Mouse (Mus musculus): ENCODE results near the gene Tjap1.

The Tjap1 gene

GRCm38 (mm10) chr17:46252571-46253451, 30.0 kb downstream of the Tjap1 start:
- DNase-seq, result no peak

- DNase-seq, result no peak
These were observed 31.7 kb downstream of the Tjap1 start for GRCm38 (mm10) chr17:46251174-46251573.

GRCm38 (mm10) chr17:46248189-46248522, 34.7 kb downstream of the Tjap1 start:
- DNase-seq, result no peak

- DNase-seq, result peak; percentile 91
These were observed 35.2 kb downstream of the Tjap1 start, which contains the start of the genes Polr1c and Yipf3 for GRCm38 (mm10) chr17:46247512-46248188. Polr1c (minus strand) TSS chr17:46248054. Yipf3 (plus strand) TSS chr17:46248080.

- no peak for DNase-seq
These were observed 38.2 kb downstream of the Tjap1 start for GRCm38 (mm10) chr17:46244579-46244978.

- no peak for DNase-seq
These were observed 39.2 kb downstream of the Tjap1 start for GRCm38 (mm10) chr17:46243624-46244023.

GRCm38 (mm10) chr17:46242993-46243392, 39.8 kb downstream of the Tjap1 start:
- no peak for DNase-seq

GRCm38 (mm10) chr17:46242274-46242673, 40.6 kb downstream of the Tjap1 start:
- no peak for DNase-seq

GRCm38 (mm10) chr17:46241471-46241870, 41.4 kb downstream of the Tjap1 start:
- DNase-seq, result no peak

GRCm38 (mm10) chr17:46239516-46240114, 43.2 kb downstream of the Tjap1 start:
- DNase-seq, result no peak

GRCm38 (mm10) chr17:46237480-46237879, 45.3 kb downstream of the Tjap1 start:
- DNase-seq, result no peak

GRCm38 (mm10) chr17:46237079-46237478, 45.7 kb downstream of the Tjap1 start:
- DNase-seq, result no peak

GRCm38 (mm10) chr17:46236067-46236466, 46.8 kb downstream of the Tjap1 start:
- DNase-seq, result no peak

GRCm38 (mm10) chr17:46227576-46227975, 55.2 kb downstream of the Tjap1 start:
- no peak for DNase-seq

- no peak for DNase-seq
These were observed 61.2 kb downstream of the Tjap1 start for GRCm38 (mm10) chr17:46221601-46222000.

- DNase-seq, result no peak
These were observed 72.3 kb downstream of the Tjap1 start for GRCm38 (mm10) chr17:46210550-46210949.

Measured in right cerebral cortex, postnatal 4 days (tissue).